Mouse (Mus musculus): ENCODE data around the gene C1ql1.
A peak's percentile ranks its signal among the peaks of the same experiment; 100 is the strongest.

Gene C1ql1

DNA sequence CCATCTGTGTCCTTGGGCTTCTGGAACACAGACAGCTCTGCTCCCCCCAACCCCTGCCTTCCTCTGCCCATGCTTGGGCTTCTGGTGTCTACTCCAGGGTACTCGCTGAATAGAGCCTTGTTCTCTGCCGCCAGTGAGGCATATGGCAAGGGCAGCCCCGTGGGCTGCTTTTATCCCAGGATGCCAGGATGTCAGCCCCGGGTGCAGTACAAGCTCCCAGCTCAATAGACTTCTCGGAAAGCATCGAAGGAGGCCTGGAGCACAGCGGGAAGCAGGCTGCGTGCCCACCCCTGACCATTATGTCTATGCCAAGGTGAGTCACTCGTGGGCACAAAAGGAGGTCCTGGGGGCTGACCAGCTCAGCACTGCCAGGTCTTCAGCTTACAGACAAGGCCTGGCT, 48.1 kb downstream of the C1ql1 start:
- DNase-seq = peak; percentile 84 to 89

DNA sequence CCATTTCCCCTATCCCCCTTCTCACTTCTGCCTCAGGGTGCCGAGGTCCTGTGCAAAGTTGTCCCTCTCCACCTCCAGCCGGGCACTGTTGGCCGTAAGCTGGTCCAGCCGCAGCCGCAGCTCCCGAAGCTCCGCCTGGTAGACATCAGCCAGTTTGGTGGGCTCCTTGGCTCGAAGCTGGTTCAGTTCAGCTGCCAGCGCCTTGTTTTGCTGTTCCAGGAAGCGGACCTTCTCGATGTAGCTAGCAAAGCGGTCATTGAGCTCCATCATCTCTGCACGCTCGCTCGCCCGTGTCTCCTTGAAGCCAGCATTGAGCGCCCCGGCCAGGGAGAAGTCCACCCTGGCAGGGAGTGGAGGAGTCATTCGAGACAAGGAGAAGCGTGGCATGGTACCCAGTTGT, 49.8 kb downstream of the C1ql1 start:
- DNase-seq = no peak

GRCm38 (mm10) chr11:102895779-102896178, 50.7 kb downstream of the C1ql1 start:
- no peak for DNase-seq

DNA sequence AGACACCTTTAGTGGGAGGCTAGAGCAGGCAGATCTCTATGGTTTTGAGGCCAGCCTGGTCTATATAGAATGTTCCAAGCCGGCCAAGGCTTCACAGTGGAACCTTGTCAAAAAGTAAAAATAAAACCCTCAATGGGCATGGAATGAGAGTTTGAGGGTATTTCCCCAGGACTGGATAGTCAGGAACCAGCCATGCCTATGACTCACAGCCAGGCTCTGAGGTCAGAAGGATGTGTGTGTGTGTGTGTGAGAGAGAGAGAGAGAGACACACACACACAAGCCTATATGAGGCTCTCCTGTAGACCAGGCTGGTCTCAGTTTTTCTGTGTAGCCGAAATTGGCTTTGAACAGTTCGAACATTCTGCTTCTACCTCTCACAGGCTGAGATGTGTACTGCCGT, 51.8 kb downstream of the C1ql1 start:
- no peak for DNase-seq

DNA sequence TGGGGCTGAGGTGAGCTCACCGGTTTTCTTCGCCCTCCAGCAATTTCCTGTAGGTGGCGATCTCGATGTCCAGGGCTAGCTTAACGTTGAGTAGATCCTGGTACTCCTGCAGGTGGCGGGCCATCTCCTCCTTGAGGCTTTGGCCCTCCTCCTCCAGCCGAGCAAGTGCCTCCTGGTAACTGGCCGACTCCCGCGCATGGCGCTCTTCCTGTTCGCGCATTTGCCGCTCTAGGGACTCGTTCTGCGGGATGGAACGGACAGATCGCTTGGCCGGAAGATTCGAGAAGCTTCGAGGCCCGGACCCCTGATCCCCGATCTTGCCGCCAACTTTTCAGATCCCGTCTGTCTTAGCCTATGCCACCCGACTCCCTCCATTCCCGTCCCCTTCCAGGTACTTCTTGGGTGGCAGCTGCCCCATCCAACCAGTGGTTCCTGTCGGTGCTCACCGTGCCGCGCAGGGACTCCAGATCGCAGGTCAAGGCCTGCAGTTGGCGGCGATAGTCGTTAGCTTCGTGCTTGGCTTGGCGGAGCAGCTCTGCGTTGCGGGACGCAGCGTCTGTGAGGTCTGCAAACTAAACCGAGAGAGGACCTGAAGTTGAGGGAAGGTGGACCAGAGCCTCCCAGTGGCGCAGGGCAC, 53.4 kb downstream of the C1ql1 start:
- peak; percentile 72 to 81 for DNase-seq

- no peak for DNase-seq
These were observed 56.4 kb downstream of the C1ql1 start for GRCm38 (mm10) chr11:102890096-102890495.

Measured in cerebellum, postnatal 25 days (tissue).